Mouse (Mus musculus): ENCODE results near the gene Gstp2. TPM values are rescaled to one million over a fixed set of nuclear protein-coding genes. Genes with fewer than 3 reads are reported as not detected.
"Not testable (repeated sequence)": the region's sequence is repeated elsewhere in the genome, so short reads cannot be mapped to it uniquely, and the experiment has no call there.

Gstp2 gene
- polyA plus RNA-seq, 1 experiment from 2014 or later = 0.61 TPM

GRCm38 (mm10) chr19:4055947-4056693 lies 10.3 kb upstream of the Gstp2 start:
- H3K27ac ChIP-seq = no peak overlapping the region
- H3K27me3 ChIP-seq = no peaks in the 10 kb centered on the region
- WGBS = 49% methylated on average over 15 of the region's 15 CpGs
- no peak overlapping the region for H3K4me3 ChIP-seq
- 0 out of 2 replicates have a peak, but pooled peaks cover 3% of the 10 kb centered on the region for H3K4me1 ChIP-seq
- ATAC-seq (ENCODE audit: low FRiP score, low read depth) = no peak
- no peak overlapping the region for H3K4me2 ChIP-seq (replicated peaks)
- H3K9ac ChIP-seq = 0 out of 2 replicates have a peak overlapping the region, but pooled peaks have one; percentile 1
- no peaks in the 10 kb centered on the region for H3K9me3 ChIP-seq
- no peaks in the 10 kb centered on the region for H3K36me3 ChIP-seq

GRCm38 (mm10) chr19:4055216-4055946 lies 9.6 kb upstream of the Gstp2 start:
- Histone ChIP-seq H3K9ac (no peak overlapping the region), H3K27ac (no peak overlapping the region), H3K36me3 (no peaks in the 10 kb centered on the region), H3K27me3 (no peaks in the 10 kb centered on the region), H3K4me2 (replicated peaks) (no peak overlapping the region), H3K4me3 (no peak overlapping the region), H3K4me1 (0 out of 2 replicates have a peak, but pooled peaks cover 3% of the 10 kb centered on the region), H3K9me3 (no peaks in the 10 kb centered on the region)
- ATAC-seq (ENCODE audit: low FRiP score, low read depth) = no peak
- WGBS = 71% methylated on average over 8 of the region's 8 CpGs

GRCm38 (mm10) chr19:4054613-4055012 lies 8.8 kb upstream of the Gstp2 start:
- ATAC-seq (ENCODE audit: low FRiP score, low read depth) = no peak
- H3K4me1 ChIP-seq = 0 out of 2 replicates have a peak, but pooled peaks cover 3% of the 10 kb centered on the region
- H3K4me2 ChIP-seq (replicated peaks) = no peak overlapping the region
- WGBS = 87% methylated on average over 5 of the region's 5 CpGs
- H3K36me3 ChIP-seq = no peaks in the 10 kb centered on the region
- no peaks in the 10 kb centered on the region for H3K27me3 ChIP-seq
- no peak overlapping the region for H3K27ac ChIP-seq
- H3K9me3 ChIP-seq = no peaks in the 10 kb centered on the region
- no peak overlapping the region for H3K9ac ChIP-seq
- H3K4me3 ChIP-seq = no peak overlapping the region

- H3K4me2 ChIP-seq (replicated peaks) = no peak overlapping the region
- no peak for ATAC-seq (ENCODE audit: low FRiP score, low read depth)
- H3K27me3 ChIP-seq = no peaks in the 10 kb centered on the region
- H3K4me3 ChIP-seq = no peak overlapping the region
- H3K9me3 ChIP-seq = no peaks in the 10 kb centered on the region
- H3K36me3 ChIP-seq = no peaks in the 10 kb centered on the region
- H3K27ac ChIP-seq = no peak overlapping the region
- 0 out of 2 replicates have a peak, but pooled peaks cover 3% of the 10 kb centered on the region for H3K4me1 ChIP-seq
- WGBS = 78% methylated on average over 5 of the region's 5 CpGs
- H3K9ac ChIP-seq = no peak overlapping the region
Observed at GRCm38 (mm10) chr19:4052516-4053030, 6.8 kb upstream of the Gstp2 start.

- Histone ChIP-seq H3K9me3 (no peaks in the 10 kb centered on the region), H3K9ac (no peak overlapping the region), H3K4me2 (replicated peaks) (no peak overlapping the region), H3K27me3 (no peaks in the 10 kb centered on the region), H3K4me3 (no peak overlapping the region), H3K36me3 (no peaks in the 10 kb centered on the region), H3K4me1 (0 out of 2 replicates have a peak, but pooled peaks cover 3% of the 10 kb centered on the region), H3K27ac (no peak overlapping the region)
- ATAC-seq (ENCODE audit: low FRiP score, low read depth) = no peak
- WGBS = 52% methylated on average over 10 of the region's 10 CpGs
Observed at GRCm38 (mm10) chr19:4051741-4052515, 6.1 kb upstream of the Gstp2 start.

GRCm38 (mm10) chr19:4051016-4051415 lies 5.2 kb upstream of the Gstp2 start:
- no peak overlapping the region for H3K27ac ChIP-seq
- H3K9me3 ChIP-seq = no peaks in the 10 kb centered on the region
- no peak overlapping the region for H3K9ac ChIP-seq
- H3K27me3 ChIP-seq = no peaks in the 10 kb centered on the region
- ATAC-seq (ENCODE audit: low FRiP score, low read depth) = no peak
- H3K4me1 ChIP-seq = peaks cover 2% of the 10 kb centered on the region; the same call in 1 of the 2 replicates
- H3K4me2 ChIP-seq (replicated peaks) = no peak overlapping the region
- no peaks in the 10 kb centered on the region for H3K36me3 ChIP-seq
- no peak overlapping the region for H3K4me3 ChIP-seq
- WGBS = 94% methylated on average over 5 of the region's 5 CpGs

GRCm38 (mm10) chr19:4049069-4049468 lies 3.2 kb upstream of the Gstp2 start:
- not testable (repeated sequence) for H3K9me3 ChIP-seq; ATAC-seq (ENCODE audit: low FRiP score, low read depth); H3K4me2 ChIP-seq (replicated peaks); H3K4me1 ChIP-seq; H3K27me3 ChIP-seq; H3K36me3 ChIP-seq; H3K9ac ChIP-seq; H3K27ac ChIP-seq; H3K4me3 ChIP-seq
- 86% methylated on average over 5 of the region's 5 CpGs for WGBS

- H3K9ac ChIP-seq = no peak overlapping the region
- WGBS = 20% methylated on average over 4 of the region's 4 CpGs
Observed at GRCm38 (mm10) chr19:4047859-4048258, 2.0 kb upstream of the Gstp2 start.

GRCm38 (mm10) chr19:4046866-4047254 lies 1.0 kb upstream of the Gstp2 start:
- Histone ChIP-seq H3K36me3 (no peaks in the 10 kb centered on the region), H3K9ac (no peak overlapping the region), H3K4me3 (no peak overlapping the region), H3K4me2 (replicated peaks) (no peak overlapping the region), H3K27me3 (no peaks in the 10 kb centered on the region), H3K27ac (no peak overlapping the region), H3K4me1 (peaks cover 5% of the 10 kb centered on the region; the same call in 1 of the 2 replicates), H3K9me3 (no peaks in the 10 kb centered on the region)
- no peak for ATAC-seq (ENCODE audit: low FRiP score, low read depth)
- WGBS = 78% methylated on average over 8 of the region's 8 CpGs

More at GRCm38 (mm10) chr19:4047859-4048258, 2.0 kb upstream of the Gstp2 start:
- peaks cover 5% of the 10 kb centered on the region; the same call in 1 of the 2 replicates for H3K4me1 ChIP-seq
- H3K4me2 ChIP-seq (replicated peaks) = no peak overlapping the region
- H3K27ac ChIP-seq = no peak overlapping the region
- no peaks in the 10 kb centered on the region for H3K36me3 ChIP-seq
- no peak for ATAC-seq (ENCODE audit: low FRiP score, low read depth)
- H3K4me3 ChIP-seq = no peak overlapping the region
- no peaks in the 10 kb centered on the region for H3K9me3 ChIP-seq
- H3K27me3 ChIP-seq = no peaks in the 10 kb centered on the region

GRCm38 (mm10) chr19:4044109-4044508 lies 1.7 kb downstream of the Gstp2 start:
- H3K9ac ChIP-seq; H3K9me3 ChIP-seq; H3K4me2 ChIP-seq (replicated peaks); H3K27me3 ChIP-seq; ATAC-seq (ENCODE audit: low FRiP score, low read depth); H3K36me3 ChIP-seq; H3K4me1 ChIP-seq; H3K4me3 ChIP-seq; H3K27ac ChIP-seq: not testable (repeated sequence)
- WGBS = 92% methylated on average over 5 of the region's 5 CpGs

- no peak for ATAC-seq (ENCODE audit: low FRiP score, low read depth)
Observed at GRCm38 (mm10) chr19:4042124-4042523, 3.7 kb downstream of the Gstp2 start.

More at GRCm38 (mm10) chr19:4042124-4042523, 3.7 kb downstream of the Gstp2 start:
- Histone ChIP-seq H3K4me2 (replicated peaks) (no peak overlapping the region), H3K27me3 (no peaks in the 10 kb centered on the region), H3K36me3 (no peaks in the 10 kb centered on the region), H3K27ac (no peak overlapping the region), H3K4me1 (peaks cover 12% of the 10 kb centered on the region; the same call in 1 of the 2 replicates), H3K9ac (no peak overlapping the region), H3K9me3 (no peaks in the 10 kb centered on the region), H3K4me3 (no peak overlapping the region)
- WGBS = 73% methylated on average over 14 of the region's 14 CpGs

Data from limb, embryonic 13.5 days (tissue).